Mouse (Mus musculus) heart, embryonic 16.5 days (tissue): ENCODE measurements around the gene 9930021J03Rik. TPM values are rescaled to one million over a fixed set of nuclear protein-coding genes. Genes with fewer than 3 reads are reported as not detected.

Source experiments
- ATAC-seq: fragments of 200-750 bp; cut with Nextera tagmentation; replicated peaks from 2 replicates; pipeline ENCODE4 v1.8.0; 2017; ENCODE audit warnings: moderate number of reproducible peaks; ENCODE audit not compliant: insufficient read depth, low FRiP score; ENCODE audit errors: extremely low read depth
- H3K27ac ChIP-seq: fragments of 300-500 bp; sonication (generic); 2 replicates; pipeline ENCODE4 v1.5.1; 2014; ENCODE audit warnings: mild to moderate bottlenecking, low read length, control low read depth, moderate library complexity
- H3K27me3 ChIP-seq: fragments of 300-500 bp; sonication (generic); 2 replicates; pipeline ENCODE4 v1.6.1; 2014; ENCODE audit warnings: low read length, mixed read lengths; ENCODE audit not compliant: control insufficient read depth, insufficient read depth
- H3K36me3 ChIP-seq: fragments of 300-500 bp; sonication (generic); 2 replicates; pipeline ENCODE4 v1.6.1; 2014; ENCODE audit not compliant: control insufficient read depth, insufficient read depth
- H3K4me1 ChIP-seq: fragments of 300-500 bp; sonication (generic); 2 replicates; pipeline ENCODE4 v1.6.1; 2014; ENCODE audit warnings: low read length, mixed read lengths; ENCODE audit not compliant: control insufficient read depth, insufficient read depth
- H3K4me2 ChIP-seq: fragments of 300-500 bp; sonication (generic); 2 replicates; pipeline ENCODE4 v1.6.1; 2014; ENCODE audit warnings: low read depth, mild to moderate bottlenecking, control low read depth, low read length
- H3K4me3 ChIP-seq: fragments of 300-500 bp; sonication (generic); 2 replicates; pipeline ENCODE4 v1.5.1; 2014; ENCODE audit warnings: mild to moderate bottlenecking, control low read depth, low read length
- H3K9ac ChIP-seq: fragments of 300-500 bp; sonication (generic); 2 replicates; pipeline ENCODE4 v1.6.1; 2014; ENCODE audit warnings: low read length, control low read depth
- H3K9me3 ChIP-seq: fragments of 300-500 bp; sonication (generic); replicated peaks from 2 replicates; pipeline ENCODE4 v1.6.1; 2016; ENCODE audit warnings: low read length; ENCODE audit not compliant: control insufficient read depth
- WGBS: fragments of 180-500 bp; shearing (Covaris S2); extraction: QIAGEN DNeasy Blood & Tissue Kit; methylation state at CpG from one replicate; pipeline ENCODE4 v1.1.7; 2014; 5-methylcytosine and 5-hydroxymethylcytosine counted together
- polyA plus RNA-seq: library from polyadenylated mRNA; unstranded; fragments of >200 nt; fragmentation: Nextera tagmentation; extraction: Ambion mirVana; gene quantifications from 2 replicates; pipeline ENCODE4 v1.2.1, GENCODE M21; 2015

Gene 9930021J03Rik
- polyA plus RNA-seq, 1 experiment from 2014 or later = 2.8 TPM

DNA sequence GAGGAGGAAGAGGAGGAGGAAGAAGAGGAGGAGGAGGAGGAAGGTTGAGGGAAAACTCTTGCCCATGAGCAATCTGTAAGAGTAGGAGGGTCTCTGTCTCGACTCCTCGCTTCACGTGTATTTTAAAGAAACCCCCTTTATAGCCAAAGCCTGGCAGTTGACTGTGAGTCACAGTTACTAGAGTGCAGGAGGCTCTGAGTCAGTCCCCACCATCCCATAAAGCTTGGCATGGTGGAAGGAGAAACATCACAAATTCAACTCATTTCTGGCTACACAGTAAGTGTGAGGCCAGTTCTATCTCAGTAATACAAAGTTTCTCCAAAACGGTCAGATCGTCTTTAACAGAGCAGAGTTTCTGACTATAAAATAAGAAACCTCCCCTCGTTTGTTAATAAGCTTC, 135.5 kb downstream of the 9930021J03Rik start:
- no peak overlapping the region for H3K9ac ChIP-seq
- no peaks in the 10 kb centered on the region for H3K36me3 ChIP-seq
- peaks cover 6% of the 10 kb centered on the region; the same call in 1 of the 2 replicates for H3K27me3 ChIP-seq
- no peaks in the 10 kb centered on the region for H3K9me3 ChIP-seq
- no peak overlapping the region for H3K27ac ChIP-seq
- H3K4me1 ChIP-seq = peaks cover 3% of the 10 kb centered on the region; the same call in 1 of the 2 replicates
- no peak overlapping the region for H3K4me2 ChIP-seq
- H3K4me3 ChIP-seq = no peak overlapping the region
- no peak for ATAC-seq
- 87% methylated on average over 6 of the region's 6 CpGs for WGBS

DNA sequence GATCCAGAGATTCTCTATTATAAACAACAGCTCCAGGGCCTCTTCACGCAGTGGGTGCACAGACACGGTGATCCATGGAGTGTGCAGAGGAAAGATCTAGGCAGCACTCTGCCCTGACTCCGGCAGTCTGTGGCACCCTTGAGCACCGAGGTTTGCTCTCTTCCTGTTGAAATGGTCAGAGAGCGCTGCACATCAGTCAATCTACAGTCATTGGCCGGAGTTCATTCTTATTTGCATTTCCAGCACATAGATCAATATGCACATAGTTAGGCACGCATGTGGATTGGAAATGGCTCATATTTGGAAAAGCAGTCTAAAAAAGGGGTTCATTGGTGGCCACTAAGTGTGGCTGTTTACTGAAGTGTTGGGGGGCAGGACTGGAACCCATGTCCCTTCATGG, 137.7 kb downstream of the 9930021J03Rik start:
- Histone ChIP-seq H3K36me3 (no peaks in the 10 kb centered on the region), H3K4me3 (no peak overlapping the region), H3K9ac (no peak overlapping the region), H3K4me2 (no peak overlapping the region), H3K27ac (no peak overlapping the region), H3K9me3 (no peaks in the 10 kb centered on the region), H3K4me1 (peaks cover 3% of the 10 kb centered on the region; the same call in 1 of the 2 replicates), H3K27me3 (no peaks in the 10 kb centered on the region; the same call in 1 of the 2 replicates)
- 87% methylated on average over 7 of the region's 7 CpGs for WGBS
- ATAC-seq = no peak

DNA sequence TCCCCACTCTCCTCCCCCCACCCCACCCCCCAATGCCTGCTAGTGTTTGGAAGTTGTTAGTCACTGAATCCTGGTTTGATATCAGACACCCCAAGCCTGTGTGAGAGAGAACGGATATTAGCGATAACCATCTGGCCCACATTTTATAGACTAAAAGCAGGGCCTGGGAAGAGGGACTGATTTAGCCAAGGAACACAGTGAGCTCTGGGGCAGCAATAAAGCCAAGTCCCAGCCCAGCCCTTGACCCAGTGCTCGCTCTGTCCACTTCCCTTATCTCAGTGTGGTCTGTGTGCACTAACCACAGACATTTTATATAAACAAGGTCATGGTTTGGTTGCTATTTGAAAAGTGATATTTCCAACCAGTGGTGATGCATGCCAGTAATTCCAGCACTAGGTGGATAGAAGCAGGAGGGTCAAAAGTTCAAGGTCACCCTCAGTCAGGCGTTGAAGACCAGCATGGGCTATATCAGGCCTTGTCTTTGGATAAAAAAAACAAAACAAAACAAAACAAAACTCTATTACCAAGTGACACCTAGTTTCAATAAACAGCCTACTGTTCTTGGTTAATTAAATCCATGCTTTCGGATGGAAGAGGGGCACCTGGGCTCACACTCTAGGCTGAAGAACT, 138.7 kb downstream of the 9930021J03Rik start:
- Histone ChIP-seq H3K36me3 (no peaks in the 10 kb centered on the region), H3K4me1 (peaks cover 5% of the 10 kb centered on the region; the same call in 1 of the 2 replicates), H3K4me2 (no peak overlapping the region), H3K4me3 (no peak overlapping the region), H3K27ac (no peak overlapping the region), H3K9me3 (no peaks in the 10 kb centered on the region), H3K27me3 (no peaks in the 10 kb centered on the region; the same call in 1 of the 2 replicates), H3K9ac (no peak overlapping the region)
- no peak for ATAC-seq
- 56% methylated on average over 5 of the region's 5 CpGs for WGBS

DNA sequence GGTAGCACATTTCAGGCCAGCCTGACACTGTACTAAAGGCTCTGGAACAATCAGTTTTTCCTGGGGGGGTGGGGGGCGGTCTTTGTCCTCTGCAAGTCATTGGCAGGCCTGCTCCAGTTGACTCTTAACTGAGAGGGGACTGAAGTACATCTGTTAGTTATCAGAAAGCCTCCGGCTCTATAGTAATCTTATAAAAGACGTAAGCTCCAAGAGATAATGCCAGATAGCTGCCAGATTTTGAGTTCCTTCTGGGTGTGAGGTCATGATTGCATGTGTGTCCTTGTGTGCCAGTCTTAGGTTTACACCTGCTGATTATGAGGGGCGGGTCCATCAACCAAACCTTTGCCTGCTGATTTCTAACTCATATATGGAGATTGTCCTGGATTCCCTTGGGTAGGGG, 139.6 kb downstream of the 9930021J03Rik start:
- Histone ChIP-seq H3K27ac (no peak overlapping the region), H3K9me3 (no peaks in the 10 kb centered on the region)

DNA sequence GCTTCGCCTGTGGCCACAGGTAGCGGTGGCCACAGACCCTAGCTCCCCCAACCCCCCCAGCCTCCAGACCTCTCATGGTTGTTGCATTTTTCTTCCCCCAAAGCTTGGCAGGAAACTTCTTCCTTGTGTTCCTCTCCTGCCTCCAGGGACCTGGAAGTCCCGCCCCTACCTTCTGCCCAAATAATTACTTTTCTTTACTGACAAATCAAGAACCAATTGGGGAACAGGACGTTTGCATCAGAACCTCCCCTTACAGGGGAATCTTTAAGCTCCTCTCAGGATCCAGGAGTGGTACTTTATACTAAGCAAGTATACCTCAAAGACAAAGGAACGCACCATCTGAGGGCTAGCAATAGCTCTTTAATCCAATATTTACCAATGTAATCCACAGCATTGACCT, 140.9 kb downstream of the 9930021J03Rik start:
- Histone ChIP-seq H3K4me2 (no peak overlapping the region), H3K9me3 (no peaks in the 10 kb centered on the region), H3K9ac (no peak overlapping the region), H3K4me1 (peaks cover 9% of the 10 kb centered on the region; the same call in 1 of the 2 replicates), H3K27ac (no peak overlapping the region), H3K4me3 (no peak overlapping the region), H3K27me3 (no peaks in the 10 kb centered on the region; the same call in 1 of the 2 replicates), H3K36me3 (no peaks in the 10 kb centered on the region)
- no peak for ATAC-seq
- WGBS = 82% methylated on average over 5 of the region's 5 CpGs

More for the DNA sequence above, 139.6 kb downstream of the 9930021J03Rik start:
- Histone ChIP-seq H3K4me1 (peaks cover 9% of the 10 kb centered on the region; the same call in 1 of the 2 replicates), H3K27me3 (no peaks in the 10 kb centered on the region; the same call in 1 of the 2 replicates), H3K9ac (no peak overlapping the region), H3K36me3 (no peaks in the 10 kb centered on the region), H3K4me3 (no peak overlapping the region), H3K4me2 (no peak overlapping the region)
- WGBS = 65% methylated on average over 4 of the region's 4 CpGs
- ATAC-seq = no peak

Other genes starting within 250 kb of the 9930021J03Rik start
- 8.1 and 8.8 TPM in 2 replicates for gene Ermp1, start 157.6 kb downstream of the 9930021J03Rik start, polyA plus RNA-seq
- gene Mlana, start 108.2 kb downstream of the 9930021J03Rik start, polyA plus RNA-seq = 1.2 and 2.0 TPM in 2 replicates
- gene Ranbp6, start 7.0 kb upstream of the 9930021J03Rik start, polyA plus RNA-seq = 14.3 and 16.4 TPM in 2 replicates
- gene Il33, start 119.1 kb upstream of the 9930021J03Rik start, polyA plus RNA-seq = 8.1 and 9.7 TPM in 2 replicates
- not detected in 2 replicates for gene Trpd52l3, start 197.8 kb upstream of the 9930021J03Rik start, polyA plus RNA-seq
- 41.9 and 42.5 TPM in 2 replicates for gene Uhrf2, start 224.5 kb upstream of the 9930021J03Rik start, polyA plus RNA-seq